Mouse (Mus musculus): ENCODE data around the gene Bcam. TPM values are rescaled to one million over a fixed set of nuclear protein-coding genes. Genes with fewer than 3 reads are reported as not detected.

Gene Bcam
- 11.7 and 13.2 TPM in 2 replicates for polyA plus RNA-seq (2014; fragmentation: Nextera tagmentation; extraction: Ambion mirVana)

DNA sequence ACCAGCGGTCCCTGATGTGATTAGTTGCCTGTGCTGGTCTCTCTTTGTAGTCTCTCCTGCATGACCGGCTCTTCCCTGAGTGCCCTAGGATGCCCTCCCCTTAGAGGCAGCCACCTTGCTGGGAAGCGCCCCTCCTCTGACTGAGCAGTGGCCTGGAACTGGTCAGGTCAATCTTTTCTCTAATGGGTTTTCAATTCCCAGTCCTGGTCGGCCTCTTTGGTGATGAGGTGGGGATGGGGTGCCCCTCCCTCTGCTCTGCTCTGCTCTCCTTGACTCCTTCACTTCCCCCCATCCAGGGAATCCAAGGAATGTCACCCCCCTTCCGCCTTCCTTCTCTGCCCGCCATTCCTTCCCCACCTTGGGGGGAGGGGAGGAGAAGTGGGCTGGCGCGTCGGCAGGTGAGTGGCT is at the start of gene Bcam:
Gene Bcam (minus strand): TSS at position 33 of the 408 bp plus-strand sequence.
- no peaks in the 10 kb centered on the region for H3K36me3 ChIP-seq (ENCODE audit: control insufficient read depth, insufficient read depth, low read length)
- H3K27ac ChIP-seq (ENCODE audit: low read depth, low read length), result no peak within 1 kb of the TSS
- H3K4me2 ChIP-seq, result peak within 1 kb of the TSS; percentile 77
- peak within 1 kb of the TSS; percentile 34 for H3K4me3 ChIP-seq (ENCODE audit: low read depth, low read length)
- H3K4me1 ChIP-seq (ENCODE audit: control insufficient read depth, insufficient read depth, low read length), result peaks cover 13% of the 10 kb centered on the region
- H3K9me3 ChIP-seq (ENCODE audit: control insufficient read depth, low read length), result no peaks in the 10 kb centered on the region
- ATAC-seq (ENCODE audit: low FRiP score), result peak; percentile 51
- DNase-seq (ENCODE audit: low spot score, missing footprints), result no peak
- H3K27me3 ChIP-seq (ENCODE audit: control insufficient read depth, insufficient read depth, low read length), result peaks cover 24% of the 10 kb centered on the region
- 2% methylated on average over 7 of the region's 9 CpGs for WGBS
- peak within 1 kb of the TSS; percentile 59 for H3K9ac ChIP-seq (ENCODE audit: low read length)

DNA sequence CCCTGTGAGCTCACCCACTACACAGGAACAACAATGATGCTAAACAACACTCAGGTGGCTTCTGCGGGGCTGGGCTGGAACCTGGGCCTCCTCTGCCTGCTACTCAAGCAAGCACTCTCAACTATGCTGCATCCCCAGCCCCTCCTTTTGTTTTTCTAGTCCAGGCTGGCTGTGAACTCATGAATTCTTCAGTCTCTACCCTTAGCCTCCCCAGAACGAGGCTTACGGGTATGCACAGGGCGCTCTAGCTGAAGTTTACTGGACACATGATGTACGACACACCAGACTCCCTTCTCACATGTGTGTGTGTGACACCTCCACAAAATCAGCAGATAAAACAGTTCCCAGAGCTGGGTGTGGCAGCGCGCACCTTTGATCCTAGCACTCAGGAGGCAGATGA is 48.1 kb upstream of the Bcam start:
- peaks cover 18% of the 10 kb centered on the region for H3K4me1 ChIP-seq (ENCODE audit: control insufficient read depth, insufficient read depth, low read length)
- no peak overlapping the region for H3K27ac ChIP-seq (ENCODE audit: low read depth, low read length)
- H3K9me3 ChIP-seq (ENCODE audit: control insufficient read depth, low read length), result no peaks in the 10 kb centered on the region; the same call in 1 of the 2 replicates
- WGBS, result 87% methylated on average over 7 of the region's 7 CpGs
- H3K27me3 ChIP-seq (ENCODE audit: control insufficient read depth, insufficient read depth, low read length), result peaks cover 29% of the 10 kb centered on the region
- H3K4me3 ChIP-seq (ENCODE audit: low read depth, low read length), result no peak overlapping the region
- no peaks in the 10 kb centered on the region for H3K36me3 ChIP-seq (ENCODE audit: control insufficient read depth, insufficient read depth, low read length)
- no peak overlapping the region for H3K4me2 ChIP-seq
- ATAC-seq (ENCODE audit: low FRiP score), result no peak
- no peak overlapping the region for H3K9ac ChIP-seq (ENCODE audit: low read length)
- no peak for DNase-seq (ENCODE audit: low spot score, missing footprints)

DNA sequence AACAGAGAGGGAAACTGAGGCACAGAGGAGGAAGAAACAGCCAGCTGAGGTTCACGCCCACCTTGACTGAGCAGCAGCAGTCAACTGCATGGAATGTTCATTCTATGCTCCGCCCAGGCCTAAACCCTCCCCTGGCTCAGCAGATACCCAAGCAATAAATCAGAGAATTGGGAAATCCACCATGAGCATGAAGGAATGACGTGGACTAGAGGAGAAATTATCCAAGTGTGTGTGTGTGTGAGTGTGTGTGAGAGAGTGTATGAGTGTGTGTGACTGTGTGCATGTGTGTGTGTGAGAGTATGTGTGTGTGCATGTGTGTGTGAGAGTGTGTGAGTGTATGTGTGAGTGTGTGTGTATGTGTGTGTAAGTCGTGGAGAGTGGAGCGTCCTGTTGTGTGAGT is 47.6 kb upstream of the Bcam start:
- no peak for ATAC-seq (ENCODE audit: low FRiP score)
- no peak overlapping the region for H3K4me2 ChIP-seq
- H3K9me3 ChIP-seq (ENCODE audit: control insufficient read depth, low read length), result no peaks in the 10 kb centered on the region; the same call in 1 of the 2 replicates
- H3K4me3 ChIP-seq (ENCODE audit: low read depth, low read length), result no peak overlapping the region
- no peak for DNase-seq (ENCODE audit: low spot score, missing footprints)
- H3K27ac ChIP-seq (ENCODE audit: low read depth, low read length), result no peak overlapping the region
- peaks cover 18% of the 10 kb centered on the region for H3K4me1 ChIP-seq (ENCODE audit: control insufficient read depth, insufficient read depth, low read length)
- H3K27me3 ChIP-seq (ENCODE audit: control insufficient read depth, insufficient read depth, low read length), result peaks cover 25% of the 10 kb centered on the region
- H3K36me3 ChIP-seq (ENCODE audit: control insufficient read depth, insufficient read depth, low read length), result no peaks in the 10 kb centered on the region
- no peak overlapping the region for H3K9ac ChIP-seq (ENCODE audit: low read length)
- WGBS, result 83% methylated on average over 5 of the region's 5 CpGs

DNA sequence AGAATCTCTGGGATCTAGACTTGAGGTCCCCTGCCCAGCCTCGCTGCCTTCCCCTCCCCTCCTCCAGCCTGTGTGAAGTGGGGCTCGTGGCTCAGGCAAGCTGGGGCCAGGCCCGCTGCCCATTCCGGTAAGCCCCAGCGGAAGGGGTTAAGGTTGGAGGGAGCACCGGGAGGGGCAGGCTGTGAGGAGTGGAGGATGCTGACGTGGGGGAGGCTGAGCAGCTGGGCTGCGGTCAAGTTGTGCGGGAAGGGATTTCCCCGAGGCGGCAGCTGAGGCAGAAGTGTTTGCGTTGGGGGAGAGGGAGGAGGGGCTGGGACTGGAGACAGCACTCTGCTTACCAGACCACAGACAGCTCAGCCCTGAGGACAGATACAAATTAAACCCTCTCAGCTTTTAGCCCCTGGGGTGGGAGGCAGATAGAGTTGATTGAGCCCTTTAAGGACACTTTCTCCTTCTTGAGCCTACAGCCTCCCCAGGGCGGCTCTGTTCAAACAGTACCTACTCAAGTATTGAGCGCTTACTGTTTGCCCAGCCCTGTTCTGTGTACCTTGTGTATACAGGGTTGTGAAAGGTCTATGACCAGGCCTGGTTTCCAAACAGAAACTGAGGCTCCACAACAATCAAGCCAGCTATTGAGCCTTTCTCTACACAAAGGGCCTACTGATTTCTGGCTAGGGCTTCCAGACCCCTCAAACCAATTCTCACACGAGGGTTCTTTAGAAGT is 46.7 kb upstream of the Bcam start:
- Histone ChIP-seq H3K27ac (ENCODE audit: low read depth, low read length) (peak overlapping the region; percentile 48), H3K27me3 (ENCODE audit: control insufficient read depth, insufficient read depth, low read length) (peaks cover 16% of the 10 kb centered on the region), H3K4me2 (peak overlapping the region; percentile 58), H3K4me3 (ENCODE audit: low read depth, low read length) (0 out of 2 replicates have a peak overlapping the region, but pooled peaks have one; percentile 5), H3K4me1 (ENCODE audit: control insufficient read depth, insufficient read depth, low read length) (peaks cover 17% of the 10 kb centered on the region), H3K9me3 (ENCODE audit: control insufficient read depth, low read length) (no peaks in the 10 kb centered on the region; the same call in 1 of the 2 replicates), H3K36me3 (ENCODE audit: control insufficient read depth, insufficient read depth, low read length) (no peaks in the 10 kb centered on the region), H3K9ac (ENCODE audit: low read length) (peak overlapping the region; percentile 30; the same call in 1 of the 2 replicates)
- 6% methylated on average over 15 of the region's 15 CpGs for WGBS
- ATAC-seq (ENCODE audit: low FRiP score), result peak; percentile 86
- peak; percentile 93 for DNase-seq (ENCODE audit: low spot score, missing footprints)

DNA sequence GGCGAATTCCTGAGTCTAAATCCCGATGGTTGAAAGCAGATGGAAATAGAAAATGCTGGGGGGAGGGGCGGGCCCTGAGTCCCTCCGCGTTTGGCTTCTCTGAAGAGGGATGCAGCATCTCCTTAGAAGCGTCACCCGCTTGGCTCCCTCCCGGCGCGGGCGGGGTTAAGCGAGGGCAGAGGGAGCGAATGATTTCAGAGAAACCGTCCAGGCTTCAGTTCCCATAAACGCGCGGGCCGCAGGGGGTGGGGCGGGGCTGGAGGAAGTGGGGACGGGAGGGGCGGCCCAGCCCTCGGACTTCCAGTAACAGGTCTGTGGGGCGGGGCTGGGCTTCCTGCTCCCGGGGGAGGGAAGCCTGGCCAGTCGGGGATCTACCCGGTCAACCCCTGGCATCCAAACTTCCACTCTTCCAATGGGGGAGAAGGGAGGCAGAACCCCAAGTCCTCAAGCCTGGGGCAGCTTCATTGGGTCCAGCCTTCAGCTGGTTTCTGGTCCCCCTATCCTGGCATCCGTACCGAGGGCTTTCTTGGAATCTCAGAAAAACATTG is 45.5 kb upstream of the Bcam start:
- DNase-seq (ENCODE audit: low spot score, missing footprints), result peak; percentile 95
- ATAC-seq (ENCODE audit: low FRiP score), result peak; percentile 68
- peaks cover 16% of the 10 kb centered on the region for H3K27me3 ChIP-seq (ENCODE audit: control insufficient read depth, insufficient read depth, low read length)
- H3K4me2 ChIP-seq, result peak overlapping the region; percentile 58
- H3K4me1 ChIP-seq (ENCODE audit: control insufficient read depth, insufficient read depth, low read length), result peaks cover 13% of the 10 kb centered on the region
- H3K4me3 ChIP-seq (ENCODE audit: low read depth, low read length), result peak overlapping the region; percentile 34
- H3K27ac ChIP-seq (ENCODE audit: low read depth, low read length), result no peak overlapping the region; the same call in 1 of the 2 replicates
- under 1% methylated on average over 28 of the region's 28 CpGs for WGBS
- H3K36me3 ChIP-seq (ENCODE audit: control insufficient read depth, insufficient read depth, low read length), result no peaks in the 10 kb centered on the region
- H3K9me3 ChIP-seq (ENCODE audit: control insufficient read depth, low read length), result no peaks in the 10 kb centered on the region; the same call in 1 of the 2 replicates
- peak overlapping the region; percentile 42 for H3K9ac ChIP-seq (ENCODE audit: low read length)

DNA sequence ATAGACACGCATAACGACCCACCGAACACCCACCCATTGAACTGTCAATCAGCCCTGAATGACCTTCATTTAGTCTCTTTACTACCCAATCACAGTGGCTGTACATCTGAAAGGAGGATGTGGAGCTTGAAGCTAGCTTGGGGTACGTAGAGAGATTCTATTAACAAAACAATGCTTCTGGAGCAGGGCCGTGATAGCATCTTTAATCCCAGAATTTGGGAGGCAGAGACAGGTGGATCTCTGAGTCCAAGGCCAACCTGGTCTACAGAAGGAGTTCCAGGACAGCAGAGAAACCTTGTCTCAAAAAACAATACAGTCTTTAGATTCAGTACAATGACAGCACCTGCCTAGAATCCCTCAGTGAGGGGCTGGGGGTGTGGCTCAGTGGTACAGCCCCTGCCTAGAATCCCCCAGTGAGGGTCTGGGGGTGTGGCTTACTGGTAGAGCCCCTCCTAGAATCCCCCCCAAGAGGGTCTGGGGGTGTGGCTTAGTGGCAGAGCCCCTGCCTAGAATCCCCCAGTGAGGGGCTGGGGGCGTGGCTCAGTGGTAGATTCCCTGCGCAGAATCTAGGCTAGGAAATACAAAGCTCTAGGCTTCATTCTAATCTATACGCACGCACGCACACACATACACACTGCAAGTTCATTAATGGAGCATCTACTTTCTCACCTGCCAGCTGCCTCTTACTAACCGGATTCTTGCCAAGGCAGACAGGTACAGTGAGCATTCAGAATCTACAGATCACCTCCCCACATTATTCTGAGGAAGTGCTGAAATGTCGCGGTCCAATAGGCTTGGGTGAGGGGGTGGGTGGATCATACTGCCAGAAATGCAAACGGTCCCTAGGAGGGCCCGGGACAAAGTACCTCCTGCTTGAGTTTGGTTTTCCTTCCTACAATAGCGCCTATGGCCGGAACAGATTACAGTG is 44.7 kb upstream of the Bcam start:
- peaks cover 17% of the 10 kb centered on the region for H3K4me1 ChIP-seq (ENCODE audit: control insufficient read depth, insufficient read depth, low read length)
- DNase-seq (ENCODE audit: low spot score, missing footprints) (no peak), ATAC-seq (ENCODE audit: low FRiP score) (peak; percentile 12)
- no peaks in the 10 kb centered on the region for H3K36me3 ChIP-seq (ENCODE audit: control insufficient read depth, insufficient read depth, low read length)
- WGBS, result 25% methylated on average over 17 of the region's 17 CpGs
- no peaks in the 10 kb centered on the region; the same call in 1 of the 2 replicates for H3K9me3 ChIP-seq (ENCODE audit: control insufficient read depth, low read length)
- H3K27ac ChIP-seq (ENCODE audit: low read depth, low read length), result no peak overlapping the region; the same call in 1 of the 2 replicates
- peak overlapping the region; percentile 34 for H3K4me3 ChIP-seq (ENCODE audit: low read depth, low read length)
- H3K9ac ChIP-seq (ENCODE audit: low read length), result peak overlapping the region; percentile 42; the same call in 1 of the 2 replicates
- peaks cover 21% of the 10 kb centered on the region for H3K27me3 ChIP-seq (ENCODE audit: control insufficient read depth, insufficient read depth, low read length)
- H3K4me2 ChIP-seq, result peak overlapping the region; percentile 58

DNA sequence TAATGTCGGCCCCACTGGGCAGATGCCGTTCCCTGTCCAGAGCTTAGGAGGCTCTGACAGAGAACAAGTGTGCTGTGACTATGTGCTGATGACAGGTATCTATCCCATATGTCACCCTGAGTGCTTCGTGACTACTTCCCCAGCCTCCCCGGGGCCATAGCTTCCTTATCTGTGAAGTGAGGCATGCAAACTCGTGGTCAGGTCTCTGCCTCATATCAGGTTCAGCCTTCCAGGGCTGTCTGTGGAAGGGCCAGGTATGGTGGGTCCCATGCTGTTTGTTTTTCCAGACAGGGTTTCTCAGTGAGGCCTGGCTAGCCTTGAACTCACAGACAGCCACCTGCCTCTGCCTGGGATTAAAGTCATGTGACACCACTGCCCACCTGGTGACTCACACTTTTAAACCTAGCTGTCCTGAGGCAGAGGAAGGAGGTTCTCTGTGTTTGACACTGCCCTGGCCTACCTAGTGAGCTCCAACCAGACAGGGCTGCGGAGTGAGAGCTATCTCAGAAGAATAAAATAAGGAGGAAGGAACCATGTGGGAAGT is 42.8 kb upstream of the Bcam start:
- peaks cover 17% of the 10 kb centered on the region for H3K4me1 ChIP-seq (ENCODE audit: control insufficient read depth, insufficient read depth, low read length)
- peaks cover 39% of the 10 kb centered on the region for H3K27me3 ChIP-seq (ENCODE audit: control insufficient read depth, insufficient read depth, low read length)
- WGBS, result 85% methylated on average over 6 of the region's 6 CpGs
- no peak for DNase-seq (ENCODE audit: low spot score, missing footprints)
- no peak overlapping the region for H3K4me3 ChIP-seq (ENCODE audit: low read depth, low read length)
- no peaks in the 10 kb centered on the region for H3K36me3 ChIP-seq (ENCODE audit: control insufficient read depth, insufficient read depth, low read length)
- H3K9ac ChIP-seq (ENCODE audit: low read length), result no peak overlapping the region
- H3K4me2 ChIP-seq, result no peak overlapping the region
- H3K9me3 ChIP-seq (ENCODE audit: control insufficient read depth, low read length), result no peaks in the 10 kb centered on the region
- H3K27ac ChIP-seq (ENCODE audit: low read depth, low read length), result no peak overlapping the region
- no peak for ATAC-seq (ENCODE audit: low FRiP score)

DNA sequence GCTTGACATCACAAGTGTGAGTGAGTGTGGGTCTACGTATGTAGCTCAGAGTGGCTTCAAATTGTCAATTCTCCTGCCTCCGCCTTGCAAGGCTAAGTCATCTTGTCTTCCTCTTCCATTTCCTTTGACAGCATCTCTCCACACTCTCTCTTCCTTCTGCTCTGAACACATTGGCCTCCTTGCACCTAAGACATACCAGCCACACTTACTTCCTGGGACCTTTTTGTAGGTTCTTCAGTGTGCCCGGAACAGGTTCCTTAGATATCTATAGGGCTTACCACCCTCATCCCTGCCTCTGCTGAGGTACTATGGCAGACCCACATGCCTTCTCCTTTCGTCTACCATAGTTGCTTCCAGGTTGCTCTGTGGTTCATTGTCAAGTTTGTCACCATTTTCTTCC is 42.3 kb upstream of the Bcam start:
- Histone ChIP-seq H3K4me2 (no peak overlapping the region), H3K4me3 (ENCODE audit: low read depth, low read length) (no peak overlapping the region), H3K4me1 (ENCODE audit: control insufficient read depth, insufficient read depth, low read length) (peaks cover 17% of the 10 kb centered on the region), H3K27ac (ENCODE audit: low read depth, low read length) (no peak overlapping the region), H3K27me3 (ENCODE audit: control insufficient read depth, insufficient read depth, low read length) (peaks cover 42% of the 10 kb centered on the region), H3K36me3 (ENCODE audit: control insufficient read depth, insufficient read depth, low read length) (no peaks in the 10 kb centered on the region), H3K9ac (ENCODE audit: low read length) (no peak overlapping the region), H3K9me3 (ENCODE audit: control insufficient read depth, low read length) (no peaks in the 10 kb centered on the region)
- DNase-seq (ENCODE audit: low spot score, missing footprints), result no peak
- WGBS, result 90% methylated on average over 4 of the region's 4 CpGs
- no peak for ATAC-seq (ENCODE audit: low FRiP score)

Data from midbrain, embryonic 11.5 days (tissue).